Mouse (Mus musculus) liver, adult 2 months (tissue): ENCODE measurements around the gene Cdkal1. TPM values are rescaled to one million over a fixed set of nuclear protein-coding genes. Genes with fewer than 3 reads are reported as not detected.

Experiments
- DNase-seq: peaks from one replicate; pipeline ENCODE4 v3.0.0-alpha.2; 2011; ENCODE audit warnings: low read depth, low spot score; ENCODE audit errors: extremely low read depth
- H3K27ac ChIP-seq: fragments of 200-500 bp; replicated peaks from 2 replicates; pipeline ENCODE4 v1.5.1; 2012; ENCODE audit warnings: low read depth, mild to moderate bottlenecking, control low read depth, inconsistent platforms, low read length; ENCODE audit not compliant: insufficient read depth
- H3K27me3 ChIP-seq: fragments of 200-500 bp; 2 replicates; pipeline ENCODE4 v1.6.1; 2012; ENCODE audit warnings: mild to moderate bottlenecking, moderate library complexity, low read length, inconsistent platforms; ENCODE audit not compliant: control insufficient read depth, insufficient read depth
- H3K36me3 ChIP-seq: fragments of 200-500 bp; 2 replicates; pipeline ENCODE4 v1.6.1; 2012; ENCODE audit warnings: low read length, inconsistent platforms; ENCODE audit not compliant: control insufficient read depth, insufficient read depth
- H3K4me1 ChIP-seq: fragments of 200-500 bp; 2 replicates; pipeline ENCODE4 v1.6.1; 2011; ENCODE audit warnings: low read length; ENCODE audit not compliant: control insufficient read depth, insufficient read depth
- H3K4me3 ChIP-seq: fragments of 200-500 bp; 2 replicates; pipeline ENCODE4 v1.5.1; 2011; ENCODE audit warnings: low read depth, mild to moderate bottlenecking, control low read depth, low read length, moderate library complexity; ENCODE audit not compliant: insufficient read depth
- H3K79me2 ChIP-seq: fragments of 200-500 bp; 2 replicates; pipeline ENCODE4 v1.6.1; 2012; ENCODE audit warnings: inconsistent platforms, mild to moderate bottlenecking, low read length, moderate library complexity; ENCODE audit not compliant: control insufficient read depth, insufficient read depth
- H3K9ac ChIP-seq: fragments of 200-500 bp; 2 replicates; pipeline ENCODE4 v1.6.1; 2012; ENCODE audit warnings: low read depth, mild to moderate bottlenecking, control low read depth, inconsistent platforms, low read length
- CTCF ChIP-seq: fragments of 200-500 bp; IDR thresholded peaks from 2 replicates; pipeline ENCODE4 v1.5.1; 2011; ENCODE audit warnings: low read depth, low read length, control low read depth
- POLR2A ChIP-seq: fragments of 200-500 bp; IDR thresholded peaks from 2 replicates; pipeline ENCODE4 v1.6.1; 2011; ENCODE audit warnings: low read length, control low read depth; ENCODE audit not compliant: insufficient read depth; ENCODE audit errors: extremely low read depth
- WGBS: fragments of 180-500 bp; shearing (Covaris S2); methylation state at CpG from one replicate; pipeline ENCODE4 v1.1.7; 2018; 5-methylcytosine and 5-hydroxymethylcytosine counted together
- polyA plus RNA-seq: library from polyadenylated mRNA; depleted of rRNA; stranded (reverse); fragments of >200 nt; gene quantifications from 2 replicates; pipeline ENCODE4 v1.2.3, GENCODE M21; 2012
- total RNA-seq: library from RNA; depleted of rRNA; stranded (reverse); fragments of >200 nt; gene quantifications from 2 replicates; pipeline ENCODE4 v1.2.3, GENCODE M21; 2014

The Cdkal1 gene
- total and polyA plus RNA-seq, 2 experiments, result 1.7 to 13.6 TPM

DNA sequence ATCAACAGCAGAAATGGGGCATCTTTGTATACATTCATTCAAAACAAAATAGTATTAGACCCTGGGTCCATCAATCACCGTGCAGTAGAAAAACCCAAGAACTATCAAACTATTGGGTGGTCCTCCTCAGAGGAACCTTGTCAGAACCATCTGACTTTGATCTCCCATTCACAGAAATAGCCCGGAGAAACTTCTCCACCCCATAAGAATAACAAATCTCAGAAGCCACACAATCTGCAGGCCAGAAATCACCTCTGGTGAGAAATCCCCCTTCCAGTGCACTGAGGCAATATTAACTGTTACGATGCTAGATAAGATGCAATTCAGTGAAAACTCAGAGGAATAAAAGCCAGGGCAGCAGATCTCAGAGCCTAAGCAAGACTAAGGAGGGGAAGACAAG, 275.5 kb downstream of the Cdkal1 start:
- DNase-seq, result no peak
- H3K4me1 ChIP-seq, result no peaks in the 10 kb centered on the region
- no peaks in the 10 kb centered on the region for H3K79me2 ChIP-seq
- no peak overlapping the region for H3K4me3 ChIP-seq
- H3K36me3 ChIP-seq, result 0 out of 2 replicates have a peak, but pooled peaks cover 1% of the 10 kb centered on the region
- no peaks in the 10 kb centered on the region for H3K27me3 ChIP-seq
- no peak overlapping the region for H3K9ac ChIP-seq
- no peak overlapping the region for H3K27ac ChIP-seq
- 98% methylated on average over 3 of the region's 3 CpGs for WGBS
- no peak for TF ChIP-seq CTCF
- TF ChIP-seq POLR2A, result no peak

DNA sequence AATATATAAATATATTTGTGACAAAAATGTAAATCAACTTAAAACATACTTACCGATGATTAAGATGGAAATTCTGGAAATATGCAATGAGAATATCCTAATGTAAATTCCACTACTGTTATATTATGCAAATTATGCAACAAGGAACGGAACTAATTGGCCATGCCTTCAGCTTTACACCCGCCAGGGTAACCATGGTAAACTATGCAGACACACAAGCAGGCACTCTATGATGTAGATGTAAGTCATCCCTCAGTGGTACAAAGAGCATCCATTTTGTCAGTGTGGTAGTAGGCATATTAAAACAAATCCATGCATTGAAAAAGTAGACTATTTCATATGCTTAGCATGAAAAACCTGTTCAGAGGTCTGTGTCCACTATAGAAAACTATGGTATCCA, 276.9 kb downstream of the Cdkal1 start:
- Histone ChIP-seq H3K36me3 (0 out of 2 replicates have a peak, but pooled peaks cover 1% of the 10 kb centered on the region), H3K4me3 (no peak overlapping the region), H3K9ac (no peak overlapping the region), H3K27ac (no peak overlapping the region), H3K4me1 (no peaks in the 10 kb centered on the region), H3K79me2 (no peaks in the 10 kb centered on the region), H3K27me3 (no peaks in the 10 kb centered on the region)
- TF ChIP-seq POLR2A (no peak), CTCF (no peak)
- WGBS, result 96% methylated on average over 3 of the region's 3 CpGs
- DNase-seq, result no peak

DNA sequence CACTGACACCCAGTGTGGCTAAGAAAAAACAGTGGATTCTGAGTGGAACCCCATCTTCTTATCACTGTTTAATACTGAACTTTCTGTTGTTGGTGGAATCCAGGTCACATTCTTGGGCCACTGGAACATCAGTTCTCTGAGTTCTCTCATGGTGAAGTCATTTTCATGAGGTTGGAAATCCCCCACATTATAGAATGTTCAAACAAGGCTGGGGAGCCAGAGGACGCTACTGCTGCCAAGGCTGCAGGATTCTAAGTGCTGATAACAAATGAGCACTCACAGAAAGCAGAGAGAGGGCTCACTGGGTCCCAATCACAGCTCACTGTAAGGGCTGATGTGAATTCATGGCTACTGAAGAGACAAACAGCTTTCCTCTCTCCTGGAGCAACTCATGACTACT, 280.7 kb downstream of the Cdkal1 start:
- TF ChIP-seq CTCF, result no peak
- no peak for TF ChIP-seq POLR2A
- Histone ChIP-seq H3K36me3 (0 out of 2 replicates have a peak, but pooled peaks cover 1% of the 10 kb centered on the region), H3K4me1 (no peaks in the 10 kb centered on the region), H3K9ac (no peak overlapping the region), H3K27me3 (no peaks in the 10 kb centered on the region), H3K27ac (no peak overlapping the region), H3K79me2 (no peaks in the 10 kb centered on the region), H3K4me3 (no peak overlapping the region)
- 63% methylated on average over 1 of the region's 1 CpGs for WGBS
- DNase-seq, result no peak

DNA sequence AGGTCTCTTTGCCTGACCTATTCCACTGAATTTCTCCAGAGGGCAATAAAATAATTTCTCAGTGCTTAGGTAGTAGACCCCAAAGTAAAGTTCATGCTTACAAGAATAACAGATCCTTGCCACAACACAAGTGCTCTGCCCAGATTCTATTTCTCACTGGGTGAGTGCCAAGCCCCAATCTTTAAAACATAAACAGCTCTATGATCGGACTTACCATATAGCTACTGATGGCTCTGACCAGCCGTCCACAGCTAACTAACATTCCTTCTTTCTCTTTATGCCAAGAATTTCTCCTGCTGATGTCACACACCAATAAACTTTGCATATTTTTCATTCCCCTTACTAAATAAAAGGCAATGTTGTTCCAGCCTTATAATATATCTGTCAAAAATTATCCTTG, 283.0 kb downstream of the Cdkal1 start:
- no peak overlapping the region for H3K27ac ChIP-seq
- peaks cover 1% of the 10 kb centered on the region; the same call in 1 of the 2 replicates for H3K36me3 ChIP-seq
- no peaks in the 10 kb centered on the region for H3K4me1 ChIP-seq
- WGBS, result 85% methylated on average over 2 of the region's 2 CpGs
- no peak overlapping the region for H3K9ac ChIP-seq
- H3K4me3 ChIP-seq, result no peak overlapping the region
- DNase-seq, result no peak
- H3K27me3 ChIP-seq, result no peaks in the 10 kb centered on the region
- TF ChIP-seq CTCF, result no peak
- TF ChIP-seq POLR2A, result no peak
- no peaks in the 10 kb centered on the region for H3K79me2 ChIP-seq

DNA sequence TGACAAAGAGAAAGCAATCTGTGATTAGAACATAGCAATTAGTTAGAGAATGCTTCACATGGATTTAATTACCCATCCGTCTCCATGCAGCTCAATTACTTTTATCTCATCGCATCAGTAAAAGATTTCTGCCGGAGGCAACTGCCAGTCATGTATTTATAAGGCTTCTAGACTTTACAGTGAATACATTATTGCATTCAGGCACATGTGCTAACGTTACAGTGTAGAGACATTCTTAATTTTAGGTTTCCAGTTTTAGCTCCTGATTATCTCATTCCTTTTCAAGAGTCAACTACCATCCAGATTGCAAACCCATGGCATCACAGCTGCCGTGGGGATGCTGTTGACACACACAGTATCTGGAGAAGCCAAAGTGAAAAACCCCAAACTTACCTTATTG, 289.8 kb downstream of the Cdkal1 start:
- H3K79me2 ChIP-seq, result no peaks in the 10 kb centered on the region
- no peak overlapping the region for H3K9ac ChIP-seq
- no peaks in the 10 kb centered on the region for H3K4me1 ChIP-seq
- no peak overlapping the region for H3K4me3 ChIP-seq
- WGBS, result 94% methylated on average over 5 of the region's 5 CpGs
- H3K36me3 ChIP-seq, result no peaks in the 10 kb centered on the region; the same call in 1 of the 2 replicates
- H3K27me3 ChIP-seq, result no peaks in the 10 kb centered on the region
- no peak for DNase-seq
- no peak overlapping the region for H3K27ac ChIP-seq
- TF ChIP-seq POLR2A, result no peak
- TF ChIP-seq CTCF, result no peak

DNA sequence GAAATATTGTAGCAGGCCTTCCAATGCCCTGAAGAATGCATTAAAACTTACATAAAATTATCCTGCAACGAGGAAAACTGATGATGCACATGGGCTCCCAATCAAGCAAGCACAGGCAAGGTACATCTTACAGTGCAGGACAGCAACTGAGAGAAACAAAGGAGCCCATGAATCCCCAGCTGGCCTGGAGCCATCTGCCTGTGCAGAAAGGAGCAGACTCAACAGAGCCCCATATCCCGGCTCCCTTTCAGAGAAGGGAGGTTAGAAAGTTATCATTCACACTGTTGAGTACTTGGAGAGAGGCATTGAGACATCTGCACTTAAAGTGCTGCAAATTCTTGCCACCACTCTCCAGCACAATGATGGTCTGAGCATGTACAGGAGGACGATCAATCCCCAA, 296.3 kb downstream of the Cdkal1 start:
- Histone ChIP-seq H3K27ac (no peak overlapping the region), H3K36me3 (no peaks in the 10 kb centered on the region), H3K4me3 (no peak overlapping the region), H3K4me1 (no peaks in the 10 kb centered on the region), H3K27me3 (no peaks in the 10 kb centered on the region), H3K79me2 (no peaks in the 10 kb centered on the region), H3K9ac (no peak overlapping the region)
- 82% methylated on average over 3 of the region's 3 CpGs for WGBS
- DNase-seq, result no peak
- TF ChIP-seq CTCF (no peak), POLR2A (no peak)
